Mouse (Mus musculus) cerebellum, adult 2 months (tissue): ENCODE measurements around the gene Efnb2. TPM values are rescaled to one million over a fixed set of nuclear protein-coding genes. Genes with fewer than 3 reads are reported as not detected.

ENCODE experiments used
- DNase-seq, 2 experiments: peaks; one replicate each; pipeline ENCODE4 v3.0.0; 2021
- H3K27ac ChIP-seq: fragments of 200-500 bp; 2 replicates; pipeline ENCODE4 v1.5.1; 2012; ENCODE audit warnings: low read length, control low read depth, inconsistent platforms; ENCODE audit not compliant: insufficient read depth
- H3K27me3 ChIP-seq: fragments of 200-500 bp; 2 replicates; pipeline ENCODE4 v1.6.1; 2012; ENCODE audit warnings: inconsistent platforms, mild to moderate bottlenecking, low read length, moderate library complexity; ENCODE audit not compliant: control insufficient read depth, insufficient read depth
- H3K4me1 ChIP-seq: fragments of 200-500 bp; 2 replicates; pipeline ENCODE4 v1.6.1; 2011; ENCODE audit warnings: low read length; ENCODE audit not compliant: control insufficient read depth, insufficient read depth
- H3K4me3 ChIP-seq: fragments of 200-500 bp; replicated peaks from 2 replicates; pipeline ENCODE3; 2011; ENCODE audit warnings: mild to moderate bottlenecking, low read depth, low read length, control low read depth; ENCODE audit not compliant: insufficient read depth
- CTCF ChIP-seq: fragments of 200-500 bp; IDR thresholded peaks from 2 replicates; pipeline ENCODE4 v1.5.1; 2011; ENCODE audit warnings: low read depth, mild to moderate bottlenecking, control low read depth, low read length, moderate library complexity, borderline replicate concordance; ENCODE audit not compliant: insufficient read depth
- POLR2A ChIP-seq: fragments of 200-500 bp; IDR thresholded peaks from 2 replicates; pipeline ENCODE4 v1.6.1; 2011; ENCODE audit warnings: low read length, control low read depth, borderline replicate concordance; ENCODE audit not compliant: insufficient read depth
- whole genome bisulfite sequencing: fragments of 180-500 bp; shearing (Covaris S2); methylation state at CpG from one replicate; pipeline ENCODE4 v1.1.7; 2018; 5-methylcytosine and 5-hydroxymethylcytosine counted together
- polyA plus RNA-seq: library from polyadenylated mRNA; depleted of rRNA; stranded (reverse); fragments of >200 nt; gene quantifications from 2 replicates; pipeline ENCODE4 v1.2.3, GENCODE M21; 2012

The Efnb2 gene
- polyA plus RNA-seq, 1 experiment: 14.3 TPM

- 84% methylated on average over 19 of the region's 19 CpGs for WGBS
- H3K27ac ChIP-seq: no peak overlapping the region
- no peak for DNase-seq
- no peak overlapping the region for H3K4me3 ChIP-seq
- H3K27me3 ChIP-seq: no peaks in the 10 kb centered on the region
- peaks cover 7% of the 10 kb centered on the region; the same call in 1 of the 2 replicates for H3K4me1 ChIP-seq
- TF ChIP-seq POLR2A (no peak), CTCF (no peak)
These were observed 41.5 kb downstream of the Efnb2 start for GRCm38 (mm10) chr8:8619221-8620194.

- H3K4me1 ChIP-seq: no peaks in the 10 kb centered on the region
- 95% methylated on average over 1 of the region's 1 CpGs for WGBS
- no peak for DNase-seq
- TF ChIP-seq CTCF (no peak), POLR2A (no peak)
- H3K27ac ChIP-seq: no peak overlapping the region
- no peaks in the 10 kb centered on the region for H3K27me3 ChIP-seq
- no peak overlapping the region for H3K4me3 ChIP-seq
These were observed 47.2 kb downstream of the Efnb2 start for GRCm38 (mm10) chr8:8613844-8614243.

- WGBS: 84% methylated on average over 4 of the region's 4 CpGs
- TF ChIP-seq POLR2A (no peak), CTCF (no peak)
These were observed 49.1 kb downstream of the Efnb2 start for GRCm38 (mm10) chr8:8611928-8612327.

GRCm38 (mm10) chr8:8609791-8610190 is 51.3 kb downstream of the Efnb2 start:
- Histone ChIP-seq H3K4me3 (no peak overlapping the region), H3K27ac (no peak overlapping the region), H3K27me3 (no peaks in the 10 kb centered on the region), H3K4me1 (no peaks in the 10 kb centered on the region)
- WGBS: 52% methylated on average over 7 of the region's 7 CpGs
- TF ChIP-seq CTCF (no peak), POLR2A (no peak)
- DNase-seq: no peak

More at GRCm38 (mm10) chr8:8611928-8612327, 49.1 kb downstream of the Efnb2 start:
- H3K4me3 ChIP-seq: no peak overlapping the region
- no peak overlapping the region for H3K27ac ChIP-seq
- H3K27me3 ChIP-seq: no peaks in the 10 kb centered on the region
- DNase-seq: no peak
- no peaks in the 10 kb centered on the region for H3K4me1 ChIP-seq

- no peak overlapping the region for H3K27ac ChIP-seq
- no peak for DNase-seq
- no peak overlapping the region for H3K4me3 ChIP-seq
- H3K27me3 ChIP-seq: no peaks in the 10 kb centered on the region
- 48% methylated on average over 5 of the region's 5 CpGs for WGBS
- TF ChIP-seq CTCF: no peak
- no peak for TF ChIP-seq POLR2A
- H3K4me1 ChIP-seq: no peaks in the 10 kb centered on the region
These were observed 51.9 kb downstream of the Efnb2 start for GRCm38 (mm10) chr8:8609141-8609540.

DNA sequence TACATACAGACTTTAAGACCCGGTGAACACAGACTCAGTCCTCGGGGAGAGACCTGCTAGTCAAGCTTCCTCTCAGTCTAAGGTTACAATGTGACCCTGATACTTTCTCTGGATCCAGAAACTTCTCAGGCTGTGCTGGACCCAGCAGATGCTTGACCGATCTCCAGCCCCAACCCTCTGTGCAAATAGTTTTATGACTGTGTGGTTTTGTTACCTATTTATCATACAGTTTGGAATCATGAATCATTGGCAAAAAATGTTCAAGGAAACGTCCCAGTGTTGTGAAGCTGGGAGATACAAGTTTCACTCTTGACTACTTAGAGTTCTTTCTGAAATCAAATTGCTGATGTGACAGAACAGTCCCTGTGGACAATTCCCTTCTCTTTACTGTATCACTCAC is 55.4 kb downstream of the Efnb2 start:
- Histone ChIP-seq H3K27me3 (no peaks in the 10 kb centered on the region), H3K4me1 (peaks cover 5% of the 10 kb centered on the region; the same call in 1 of the 2 replicates), H3K27ac (no peak overlapping the region), H3K4me3 (no peak overlapping the region)
- no peak for DNase-seq
- WGBS: 94% methylated on average over 4 of the region's 4 CpGs
- TF ChIP-seq CTCF (no peak), POLR2A (no peak)

- no peak overlapping the region for H3K27ac ChIP-seq
- TF ChIP-seq POLR2A: no peak
- no peak for TF ChIP-seq CTCF
- 88% methylated on average over 6 of the region's 6 CpGs for WGBS
- no peak for DNase-seq
- H3K4me3 ChIP-seq: no peak overlapping the region
- H3K27me3 ChIP-seq: no peaks in the 10 kb centered on the region
- H3K4me1 ChIP-seq: peaks cover 5% of the 10 kb centered on the region; the same call in 1 of the 2 replicates
These were observed 57.2 kb downstream of the Efnb2 start for GRCm38 (mm10) chr8:8603875-8604274.

- no peak overlapping the region for H3K27ac ChIP-seq
- H3K4me1 ChIP-seq: peaks cover 5% of the 10 kb centered on the region; the same call in 1 of the 2 replicates
- no peak overlapping the region for H3K4me3 ChIP-seq
- DNase-seq: peak in 1 of 2 experiments; percentile 26
- no peak for TF ChIP-seq CTCF
- TF ChIP-seq POLR2A: no peak
- WGBS: 43% methylated on average over 7 of the region's 7 CpGs
- no peaks in the 10 kb centered on the region for H3K27me3 ChIP-seq
These were observed 58.2 kb downstream of the Efnb2 start for GRCm38 (mm10) chr8:8602616-8603461.
